Comparison of ENCODE assay signal across 30 mouse cellular contexts in the genomic region with DNA sequence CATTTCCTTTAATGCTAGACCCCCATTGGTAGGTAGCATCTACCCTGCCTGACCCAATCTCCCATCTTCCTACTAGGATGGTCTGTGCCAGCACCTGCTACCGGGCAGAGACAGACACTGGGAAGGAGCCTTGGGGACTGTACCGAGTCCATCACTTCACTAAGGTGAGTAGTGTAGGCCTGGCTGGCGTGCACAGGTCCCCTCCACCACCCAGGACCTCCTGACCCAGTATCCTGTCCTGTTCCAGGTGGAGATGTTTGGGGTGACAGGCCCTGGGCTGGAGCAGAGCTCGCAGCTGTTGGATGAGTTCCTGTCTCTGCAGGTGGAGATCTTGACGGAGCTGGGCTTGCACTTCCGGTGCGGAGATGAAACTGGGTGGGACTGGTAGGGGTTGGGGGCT. TPM values are rescaled to one million over a fixed set of nuclear protein-coding genes. Genes with fewer than 3 reads are reported as not detected.
DNase-seq lines count a peak whose midpoint lies in the region; ATAC-seq lines count a peak whose summit lies in the region.
"Had no signal": no experiment of that assay in that cellular context is flagged by ENCODE, and none has a peak within 500 bp of the region (broad histone marks: within the 10 kb centered on the region; RNA-seq: fewer than 3 reads in every experiment).

No protein-coding gene starts in this region.

- H3K4me3 ChIP-seq in heart, embryonic 10.5 days: no peak overlapping the region
- no peak overlapping the region for H3K4me3 ChIP-seq in heart, embryonic 12.5 days
- no peak overlapping the region for H3K4me3 ChIP-seq in lung, embryonic 15.5 days
- H3K4me3 ChIP-seq: embryonic facial prominence, embryonic 12.5 days; embryonic facial prominence, embryonic 15.5 days; erythroblast, embryonic 14.5 days; forebrain, embryonic 10.5 days; forebrain, embryonic 12.5 days had no signal

- peaks cover 70% of the 10 kb centered on the region for H3K36me3 ChIP-seq in heart, embryonic 10.5 days
- H3K36me3 ChIP-seq in heart, embryonic 12.5 days: peaks cover 66% of the 10 kb centered on the region
- peaks cover 18% of the 10 kb centered on the region for H3K36me3 ChIP-seq in lung, embryonic 15.5 days

- H3K4me2 ChIP-seq in heart, embryonic 12.5 days: no peak overlapping the region
- no peak overlapping the region for H3K4me2 ChIP-seq in lung, embryonic 15.5 days
- H3K4me2 ChIP-seq: embryonic facial prominence, embryonic 12.5 days; embryonic facial prominence, embryonic 15.5 days; forebrain, embryonic 12.5 days had no signal

- peak; percentile 6 for DNase-seq in cerebellum, adult 11-12 months
- DNase-seq in cerebellum, postnatal 4 days (ENCODE audit: low spot score in 2 of 2): no peak
- DNase-seq in heart, adult 11 months: peak; percentile 87
- no peak for DNase-seq in heart, embryonic 10.5 days (ENCODE audit: low spot score)
- no peak for DNase-seq in heart, adult 18-20 months
- no peak for DNase-seq in lung, postnatal 14 days
- DNase-seq: adrenal gland, adult 8-10 months; adrenal gland, postnatal 14 days; adrenal gland, postnatal 36 days; B cell, adult 2 months; cerebellum, adult 18-20 months; cerebellum, adult 8-10 months; cerebellum, adult 9-11 months; cerebellum, postnatal 14 days; cerebellum, postnatal 36 days had no signal

- 94% methylated on average over 7 of the region's 7 CpGs for WGBS in heart, embryonic 10.5 days
- WGBS in heart, embryonic 12.5 days: 91% methylated on average over 7 of the region's 7 CpGs
- WGBS in lung, embryonic 15.5 days: 90% methylated on average over 7 of the region's 7 CpGs

- no peak overlapping the region for H3K9ac ChIP-seq in heart, embryonic 12.5 days
- H3K9ac ChIP-seq in lung, embryonic 15.5 days: no peak overlapping the region
- H3K9ac ChIP-seq: embryonic facial prominence, embryonic 12.5 days; embryonic facial prominence, embryonic 15.5 days; forebrain, embryonic 12.5 days had no signal

- H3K4me1 ChIP-seq in heart, embryonic 10.5 days: no peaks in the 10 kb centered on the region
- no peaks in the 10 kb centered on the region for H3K4me1 ChIP-seq in heart, embryonic 12.5 days (replicated peaks)
- no peaks in the 10 kb centered on the region for H3K4me1 ChIP-seq in lung, embryonic 15.5 days
- H3K4me1 ChIP-seq: forebrain, embryonic 12.5 days had no signal

- H3K27ac ChIP-seq in heart, embryonic 10.5 days: no peak overlapping the region
- no peak overlapping the region for H3K27ac ChIP-seq in heart, embryonic 12.5 days (ENCODE audit: poor library complexity, severe bottlenecking)
- H3K27ac ChIP-seq in lung, embryonic 15.5 days: no peak overlapping the region
- H3K27ac ChIP-seq: embryonic facial prominence, embryonic 12.5 days; embryonic facial prominence, embryonic 15.5 days; forebrain, embryonic 10.5 days; forebrain, embryonic 12.5 days had no signal

- H3K9me3 ChIP-seq in heart, embryonic 10.5 days: no peaks in the 10 kb centered on the region
- H3K9me3 ChIP-seq in heart, embryonic 12.5 days (replicated peaks): no peaks in the 10 kb centered on the region
- no peaks in the 10 kb centered on the region for H3K9me3 ChIP-seq in lung, embryonic 15.5 days
- H3K9me3 ChIP-seq: embryonic facial prominence, embryonic 12.5 days; embryonic facial prominence, embryonic 15.5 days; forebrain, embryonic 10.5 days; forebrain, embryonic 12.5 days; G1E had no signal

- peak; percentile 34; the same call in 1 of the 2 replicates for ATAC-seq in heart, embryonic 12.5 days (ENCODE audit: insufficient number of reproducible peaks, low FRiP score)
- peak; percentile 15; the same call in 1 of the 2 replicates for ATAC-seq in lung, embryonic 15.5 days (ENCODE audit: borderline replicate concordance, extremely low read depth, low FRiP score, low TSS enrichment)
- ATAC-seq: activated CD4-positive, CD25-positive, alpha-beta regulatory T cell, adult 4 months; CD4-positive, CD25-positive, alpha-beta regulatory T cell, adult 4 months; forebrain, embryonic 14.5 days; forebrain, embryonic 16.5 days; Patski had no signal

- no peaks in the 10 kb centered on the region for H3K27me3 ChIP-seq in heart, embryonic 10.5 days (ENCODE audit: insufficient read depth, poor library complexity, severe bottlenecking)
- no peaks in the 10 kb centered on the region for H3K27me3 ChIP-seq in heart, embryonic 12.5 days (replicated peaks)
- H3K27me3 ChIP-seq in lung, embryonic 15.5 days: no peaks in the 10 kb centered on the region
- H3K27me3 ChIP-seq: CH12.LX; embryonic facial prominence, embryonic 12.5 days; embryonic facial prominence, embryonic 15.5 days; forebrain, embryonic 12.5 days; Patski had no signal

RNA-seq across cellular contexts. Expression of gene Ccer2, which starts 6.0 kb away (rescaled TPM):
- polyA plus RNA-seq in heart, embryonic 10.5 days (2016; fragmentation: Nextera tagmentation; extraction: Ambion mirVana): not detected in 2 replicates
- not detected in 2 replicates for polyA plus RNA-seq in heart, embryonic 12.5 days (2016; fragmentation: Nextera tagmentation; extraction: Ambion mirVana)
- not detected for total RNA-seq in heart, adult 18-20 months (2021)
- not detected in 2 replicates for polyA plus RNA-seq in lung, embryonic 15.5 days (2015; fragmentation: Nextera tagmentation; extraction: Ambion mirVana)
- total RNA-seq: adrenal gland, adult 18-20 months; adrenal gland, adult 8-10 months; adrenal gland, postnatal 14 days; adrenal gland, postnatal 36 days; G1E had no signal
- polyA plus RNA-seq: activated CD4-positive, CD25-positive, alpha-beta regulatory T cell, adult 4 months; CD4-positive, CD25-positive, alpha-beta regulatory T cell, adult 4 months; erythroblast, embryonic 14.5 days; forebrain, embryonic 10.5 days; forebrain, embryonic 12.5 days; forebrain, embryonic 14.5 days; forebrain, embryonic 16.5 days; G1E; Patski had no signal

RNA-seq across cellular contexts. Expression of gene Sars2, which starts 8.1 kb away (rescaled TPM):
- polyA plus RNA-seq in heart, embryonic 10.5 days (2016; fragmentation: Nextera tagmentation; extraction: Ambion mirVana): 30.7 and 32.2 TPM in 2 replicates
- polyA plus RNA-seq in heart, embryonic 12.5 days (2016; fragmentation: Nextera tagmentation; extraction: Ambion mirVana): 23.2 and 27.3 TPM in 2 replicates
- 10 to 100 TPM; 14.7 to 15.5 TPM for total RNA-seq in heart, adult 18-20 months (2021)
- polyA plus RNA-seq in lung, embryonic 15.5 days (2015; fragmentation: Nextera tagmentation; extraction: Ambion mirVana): 27.2 and 27.7 TPM in 2 replicates

RNA-seq across cellular contexts. Expression of gene Mrps12, which starts 8.3 kb away (rescaled TPM):
- polyA plus RNA-seq in heart, embryonic 10.5 days (2016; fragmentation: Nextera tagmentation; extraction: Ambion mirVana): 132 and 168 TPM in 2 replicates
- polyA plus RNA-seq in heart, embryonic 12.5 days (2016; fragmentation: Nextera tagmentation; extraction: Ambion mirVana): 116 TPM in 2 replicates
- 10 to 100 TPM; 59.4 to 60.4 TPM for total RNA-seq in heart, adult 18-20 months (2021)
- 116 and 124 TPM in 2 replicates for polyA plus RNA-seq in lung, embryonic 15.5 days (2015; fragmentation: Nextera tagmentation; extraction: Ambion mirVana)

RNA-seq across cellular contexts. Expression of gene Sirt2, which starts 16.6 kb away (rescaled TPM):
- polyA plus RNA-seq in heart, embryonic 10.5 days (2016; fragmentation: Nextera tagmentation; extraction: Ambion mirVana): 53.8 and 57.8 TPM in 2 replicates
- 46.6 and 49.0 TPM in 2 replicates for polyA plus RNA-seq in heart, embryonic 12.5 days (2016; fragmentation: Nextera tagmentation; extraction: Ambion mirVana)
- 10 to 100 TPM; 84.3 to 88.4 TPM for total RNA-seq in heart, adult 18-20 months (2021)
- polyA plus RNA-seq in lung, embryonic 15.5 days (2015; fragmentation: Nextera tagmentation; extraction: Ambion mirVana): 59.5 and 65.2 TPM in 2 replicates

RNA-seq across cellular contexts. Expression of gene Nfkbib, which starts 17.4 kb away (rescaled TPM):
- 50.5 and 50.7 TPM in 2 replicates for polyA plus RNA-seq in heart, embryonic 10.5 days (2016; fragmentation: Nextera tagmentation; extraction: Ambion mirVana)
- polyA plus RNA-seq in heart, embryonic 12.5 days (2016; fragmentation: Nextera tagmentation; extraction: Ambion mirVana): 30.0 and 32.1 TPM in 2 replicates
- 10 to 100 TPM; 25.8 to 26.8 TPM for total RNA-seq in heart, adult 18-20 months (2021)
- polyA plus RNA-seq in lung, embryonic 15.5 days (2015; fragmentation: Nextera tagmentation; extraction: Ambion mirVana): 36.9 and 38.7 TPM in 2 replicates

Comparison
In these comparisons a context has a peak if more than half of its experiments do, and no peak if none do; other contexts are left out.
1. DNase-seq: peak in cerebellum, adult 11-12 months (single experiment) and heart, adult 11 months (single experiment); none in cerebellum, postnatal 4 days (0 of 2), heart, embryonic 10.5 days (single experiment), heart, adult 18-20 months (0 of 2) and lung, postnatal 14 days (single experiment).